Mouse (Mus musculus): ENCODE measurements at regions not wholly inside any gene's neighbourhood (a gene's known extent, or its start where the extent isn't known, plus 50 kb on each side); places are given as distances from the start of the nearest gene placed in this dataset.

DNA sequence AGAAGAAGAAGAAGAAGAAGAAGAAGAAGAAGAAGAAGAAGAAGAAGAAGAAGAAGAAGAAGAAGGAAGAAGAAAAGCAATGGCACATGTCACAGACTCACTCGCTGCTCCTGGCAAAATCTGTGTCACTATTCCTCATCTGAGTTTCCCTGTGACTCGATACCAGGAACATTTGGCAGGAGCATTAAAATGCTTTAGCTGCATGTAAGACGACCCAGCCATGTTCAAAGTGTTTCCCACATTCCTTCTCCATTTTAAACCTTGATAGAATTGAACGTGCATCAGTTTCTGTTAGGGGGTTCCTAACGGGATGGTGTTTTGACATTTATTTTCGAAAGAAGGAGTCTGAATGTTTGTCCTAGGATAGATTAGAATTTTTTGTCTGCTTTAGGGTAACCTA is 51.2 kb upstream of the Pja2 start:
- no peak for DNase-seq (ENCODE audit: low read depth, low spot score)

DNA sequence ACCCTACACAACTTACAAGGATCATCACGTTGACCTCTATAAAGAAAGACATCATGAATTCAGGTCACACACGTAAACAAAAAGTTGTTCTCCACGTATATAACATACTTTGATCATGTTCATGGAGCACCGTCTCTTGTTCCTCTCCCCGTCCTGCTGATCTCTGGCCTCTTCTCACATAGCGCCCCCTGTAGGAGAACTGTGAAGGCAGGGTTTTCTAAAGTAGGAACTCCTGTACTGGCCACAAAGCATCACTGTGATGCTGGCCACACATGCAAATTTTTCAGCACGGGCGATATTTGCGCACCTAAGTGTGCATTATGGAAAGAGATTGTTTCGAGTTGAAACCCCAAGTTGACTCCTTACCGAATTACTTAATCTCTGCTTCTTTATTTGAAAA is 51.9 kb upstream of the Pja2 start:
- DNase-seq (ENCODE audit: low read depth, low spot score) = peak; percentile 19

GRCm38 (mm10) chr17:64390349-64390748 is 58.6 kb upstream of the Pja2 start:
- peak; percentile 82 for DNase-seq (ENCODE audit: low read depth, low spot score)

DNA sequence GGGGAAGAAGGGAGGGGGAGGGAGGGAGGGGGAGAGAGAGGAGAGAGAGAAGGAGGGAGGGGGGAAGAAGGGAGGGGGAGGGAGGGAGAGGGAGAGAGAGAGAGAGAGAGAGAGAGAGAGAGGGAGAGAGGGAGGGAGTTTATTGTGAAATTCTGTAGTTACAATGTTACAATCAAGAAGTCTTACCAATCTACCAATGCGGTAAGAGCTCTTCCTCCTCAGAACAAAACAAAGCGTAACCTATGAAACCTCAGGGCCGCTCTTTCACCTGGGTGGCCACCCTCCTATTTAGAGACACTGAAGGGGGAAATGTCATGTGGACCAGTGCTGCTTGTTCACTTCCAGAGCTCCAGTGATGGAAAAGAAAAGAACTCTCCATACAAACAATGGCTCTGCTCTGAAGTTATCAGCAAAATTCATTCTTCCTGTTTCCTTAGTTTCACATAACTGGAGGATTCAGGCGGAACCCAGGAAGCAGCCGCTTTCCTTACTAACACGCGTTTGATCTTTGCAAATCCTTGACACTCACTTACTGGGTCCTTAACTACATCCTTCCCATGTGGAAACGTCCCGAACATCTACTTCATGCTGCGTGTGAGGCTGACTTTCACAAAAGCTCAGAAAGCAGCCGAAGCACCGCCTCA is 65.7 kb upstream of the Pja2 start:
- DNase-seq (ENCODE audit: low read depth, low spot score) = no peak

- DNase-seq (ENCODE audit: low read depth, low spot score) = no peak
Observed at GRCm38 (mm10) chr17:64398114-64398692, 66.5 kb upstream of the Pja2 start.

GRCm38 (mm10) chr17:64398708-64399107 is 67.0 kb upstream of the Pja2 start:
- no peak for DNase-seq (ENCODE audit: low read depth, low spot score)

DNA sequence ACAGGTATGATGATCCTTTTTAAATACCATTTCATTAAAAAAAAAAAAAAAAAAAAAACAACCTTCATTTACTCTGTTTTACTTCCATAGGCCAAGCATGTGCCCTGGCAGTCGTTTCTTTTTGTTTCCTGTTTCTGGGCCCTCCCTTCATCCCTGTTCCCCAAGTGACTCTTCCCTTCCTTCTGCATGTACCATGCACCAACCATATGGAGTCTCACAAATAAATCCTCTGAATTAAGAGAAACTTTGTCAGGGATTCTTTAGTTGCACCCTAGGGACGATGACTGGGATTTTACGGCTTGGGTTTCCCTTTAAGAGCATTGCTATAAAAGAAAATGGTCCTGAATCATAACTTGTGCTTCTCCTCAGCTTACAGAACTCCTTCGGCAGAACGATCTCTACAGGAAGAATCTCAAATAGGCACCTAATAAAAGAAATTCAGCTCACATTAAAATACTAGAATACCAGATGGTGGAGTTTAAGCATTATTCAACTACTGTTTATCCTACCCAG is 75.1 kb upstream of the Pja2 start:
- DNase-seq (ENCODE audit: low read depth, low spot score) = no peak

DNA sequence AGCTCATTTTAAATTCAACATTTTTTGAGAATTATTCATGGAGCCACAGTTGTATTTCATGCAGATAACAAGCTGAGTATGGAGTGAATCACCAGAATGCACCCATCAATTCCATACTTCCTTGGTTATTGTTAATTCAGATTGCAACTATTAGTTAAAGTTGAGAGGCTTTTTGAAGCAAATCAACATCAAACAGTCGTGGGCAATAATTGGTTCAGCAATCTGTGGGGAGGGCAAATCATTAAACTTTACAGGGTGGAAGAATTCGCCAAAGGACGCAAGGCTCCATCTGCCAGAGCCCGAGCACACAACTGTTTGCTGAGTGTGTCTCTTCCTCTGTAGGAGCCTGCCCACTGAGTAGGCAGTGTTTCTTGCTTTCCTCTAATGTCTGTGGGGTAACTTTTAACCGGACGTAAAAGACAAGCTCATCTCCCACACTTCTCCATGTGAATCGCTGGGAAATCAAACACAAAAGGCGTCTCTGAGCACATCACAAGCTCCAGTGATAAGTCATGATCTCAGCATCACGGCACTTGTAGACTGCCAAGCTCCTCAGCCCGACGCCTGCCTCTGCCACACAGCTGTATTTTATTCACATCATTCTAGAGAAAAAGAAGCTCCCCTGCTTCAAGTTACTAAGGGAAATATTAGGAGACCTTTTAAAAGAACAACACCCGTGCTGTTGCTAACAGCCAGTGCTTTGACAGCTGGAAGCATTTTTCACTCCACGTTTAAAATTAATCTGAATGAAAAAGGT is 75.7 kb upstream of the Pja2 start:
- DNase-seq (ENCODE audit: low read depth, low spot score) = no peak

DNA sequence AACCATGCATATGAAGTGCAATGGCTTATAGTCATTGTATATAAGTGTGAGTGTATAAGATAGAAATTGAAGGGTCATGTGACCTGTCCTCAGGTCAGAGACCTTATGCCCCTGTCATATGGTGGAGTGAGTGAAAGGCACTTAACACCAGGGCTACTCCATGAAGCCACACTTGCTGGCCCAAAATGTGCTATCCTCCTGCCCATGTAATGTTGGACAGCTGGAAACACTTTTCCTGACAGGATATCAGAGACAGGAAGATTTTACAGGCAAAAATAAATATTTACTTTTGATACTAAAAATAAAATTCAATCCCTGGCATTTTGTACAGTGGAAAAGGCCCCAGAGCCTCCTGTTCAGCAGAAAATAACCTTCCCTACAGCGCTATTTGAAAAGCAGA is 94.1 kb upstream of the Pja2 start:
- no peak for DNase-seq (ENCODE audit: low read depth, low spot score)

- no peak for DNase-seq (ENCODE audit: low read depth, low spot score)
Observed at GRCm38 (mm10) chr17:64426536-64426935, 94.8 kb upstream of the Pja2 start.

- DNase-seq (ENCODE audit: low read depth, low spot score) = no peak
Observed at GRCm38 (mm10) chr17:64439571-64439970, 107.9 kb upstream of the Pja2 start.

DNA sequence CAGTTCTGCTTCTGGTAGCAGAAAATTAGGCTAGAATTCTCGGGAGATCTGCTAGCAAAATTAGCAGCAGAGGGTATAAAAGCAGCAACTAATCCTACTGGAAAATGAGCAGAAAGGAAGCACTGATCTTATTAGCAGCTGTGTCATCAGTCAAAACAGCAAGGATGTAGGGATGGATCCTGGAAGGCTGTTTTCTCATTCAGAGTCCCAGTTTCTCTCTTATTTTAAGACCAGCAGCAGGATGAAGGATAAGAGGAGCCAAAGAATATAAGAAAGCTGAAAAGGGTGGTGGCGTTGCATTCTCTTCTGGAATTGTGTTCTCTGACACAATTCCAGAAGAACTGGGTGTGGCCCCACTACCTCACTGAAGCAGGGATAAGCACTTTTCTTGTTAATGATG is 123.0 kb upstream of the Pja2 start:
- DNase-seq (ENCODE audit: low read depth, low spot score) = no peak

- DNase-seq (ENCODE audit: low read depth, low spot score) = no peak
Observed at GRCm38 (mm10) chr17:64466273-64466672, 134.3 kb upstream of the Man2a1 start.

DNA sequence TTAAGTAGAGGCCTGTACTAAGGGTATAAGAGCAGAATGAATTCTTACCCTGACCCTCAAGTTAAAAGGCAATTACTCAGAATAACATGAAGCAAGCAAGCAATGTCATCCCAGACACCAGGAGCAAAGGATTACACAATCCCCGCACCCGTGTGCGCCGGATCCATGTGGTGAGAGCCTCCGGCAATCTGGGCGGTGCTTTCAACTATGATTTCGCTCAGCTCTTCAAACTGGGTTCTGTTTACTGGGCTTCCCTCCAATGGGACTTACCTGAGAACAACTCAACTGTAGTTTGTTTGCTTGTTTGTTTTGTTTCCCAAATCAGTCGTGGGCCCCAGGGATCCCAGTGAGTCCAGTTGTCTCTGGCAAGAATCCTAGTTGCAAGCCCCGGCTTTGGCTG is 133.8 kb upstream of the Man2a1 start:
- no peak for DNase-seq (ENCODE audit: low read depth, low spot score)

- no peak for DNase-seq (ENCODE audit: low read depth, low spot score)
Observed at GRCm38 (mm10) chr17:64467297-64467696, 133.2 kb upstream of the Man2a1 start.

GRCm38 (mm10) chr17:64469754-64470400 is 130.7 kb upstream of the Man2a1 start:
- no peak for DNase-seq (ENCODE audit: low read depth, low spot score)

GRCm38 (mm10) chr17:64480607-64481038 is 119.9 kb upstream of the Man2a1 start:
- no peak for DNase-seq (ENCODE audit: low read depth, low spot score)

DNA sequence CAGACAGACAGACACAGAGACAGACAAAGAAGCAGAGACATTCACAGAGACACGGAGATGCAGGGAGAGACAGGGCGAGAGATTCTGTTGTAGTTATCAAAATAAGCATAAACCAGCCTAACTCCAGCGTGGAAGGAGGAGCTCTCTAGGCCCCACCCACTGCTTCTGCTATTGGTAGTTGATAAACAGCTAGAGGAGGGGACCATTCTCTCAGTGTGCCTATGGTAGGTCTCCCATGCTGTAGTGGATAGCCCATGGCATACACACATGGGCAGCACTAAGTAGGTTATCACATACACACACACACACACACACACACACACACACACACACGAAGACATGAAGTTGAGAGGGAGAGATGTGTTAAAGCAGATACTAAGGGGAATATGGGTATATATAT is 115.7 kb upstream of the Man2a1 start:
- DNase-seq (ENCODE audit: low read depth, low spot score) = no peak

DNA sequence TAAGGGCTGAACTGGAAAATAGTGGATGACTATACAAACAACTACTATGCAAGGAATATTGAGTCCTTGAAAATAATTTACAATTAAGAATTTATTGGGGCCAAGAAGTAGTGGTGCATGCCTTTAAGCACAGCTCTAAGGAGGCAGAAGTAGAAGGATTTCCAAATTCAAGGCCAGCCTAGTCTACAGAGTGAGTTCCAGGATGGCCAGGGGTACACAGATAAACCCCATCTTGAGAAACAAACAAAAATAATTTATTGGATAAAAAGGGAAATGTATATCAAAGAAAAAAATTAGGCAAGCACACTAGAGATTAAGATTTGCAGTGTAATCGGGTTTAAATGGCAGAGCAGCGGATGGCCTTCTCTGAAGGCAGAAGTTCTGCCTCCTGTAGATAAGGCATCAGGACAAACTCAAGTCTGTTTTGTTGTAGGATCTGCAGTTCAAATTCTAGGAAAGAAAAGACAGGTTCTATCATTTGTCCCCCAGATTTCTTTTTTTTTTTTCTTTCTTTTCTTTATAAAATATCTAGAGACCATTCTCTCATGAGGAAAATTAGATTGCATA is 110.7 kb upstream of the Man2a1 start:
- DNase-seq (ENCODE audit: low read depth, low spot score) = no peak

DNA sequence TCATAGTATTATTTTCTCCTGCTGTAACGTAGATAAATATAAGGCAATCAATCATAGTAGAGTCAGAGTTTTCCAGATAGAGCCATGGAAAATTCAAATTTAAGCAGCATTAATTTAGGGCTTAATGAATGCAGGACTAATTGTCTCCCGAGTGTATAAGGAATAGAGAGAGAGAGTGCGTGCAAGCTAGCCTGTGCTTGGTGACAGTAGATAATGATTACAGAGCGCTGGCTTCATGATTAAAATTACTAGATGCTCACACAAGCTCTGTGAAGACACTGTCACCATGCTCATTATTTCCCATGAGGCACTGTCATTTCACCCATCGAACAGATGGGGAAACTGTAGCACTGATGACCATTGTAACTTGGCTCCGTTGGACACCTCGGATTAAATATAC is 109.9 kb upstream of the Man2a1 start:
- DNase-seq (ENCODE audit: low read depth, low spot score) = no peak

DNA sequence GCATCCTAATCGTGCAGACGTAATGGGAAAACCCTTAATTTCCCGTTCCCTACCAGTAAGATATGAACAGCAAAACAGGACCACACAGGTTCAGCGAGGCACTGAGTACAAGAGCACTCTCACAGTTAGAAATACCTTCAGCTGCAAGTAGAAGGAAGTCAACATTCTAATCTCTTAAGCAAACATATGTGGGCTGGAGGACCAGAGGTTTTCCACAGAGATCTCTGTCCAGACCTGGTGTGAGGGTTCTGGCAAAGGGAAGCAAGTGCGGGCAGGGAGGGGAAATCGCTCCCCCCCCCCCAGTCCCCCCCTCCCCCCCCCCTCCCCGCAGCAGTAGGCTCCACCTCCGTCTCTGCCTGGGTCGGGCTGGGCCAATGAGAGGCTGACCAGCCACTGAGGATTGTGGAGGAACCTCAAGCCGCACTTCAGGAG is 108.6 kb upstream of the Man2a1 start:
- DNase-seq (ENCODE audit: low read depth, low spot score) = no peak

All from ES-CJ7 (cell line).